Mouse (Mus musculus): ENCODE measurements around the gene Ncs1.

DNA sequence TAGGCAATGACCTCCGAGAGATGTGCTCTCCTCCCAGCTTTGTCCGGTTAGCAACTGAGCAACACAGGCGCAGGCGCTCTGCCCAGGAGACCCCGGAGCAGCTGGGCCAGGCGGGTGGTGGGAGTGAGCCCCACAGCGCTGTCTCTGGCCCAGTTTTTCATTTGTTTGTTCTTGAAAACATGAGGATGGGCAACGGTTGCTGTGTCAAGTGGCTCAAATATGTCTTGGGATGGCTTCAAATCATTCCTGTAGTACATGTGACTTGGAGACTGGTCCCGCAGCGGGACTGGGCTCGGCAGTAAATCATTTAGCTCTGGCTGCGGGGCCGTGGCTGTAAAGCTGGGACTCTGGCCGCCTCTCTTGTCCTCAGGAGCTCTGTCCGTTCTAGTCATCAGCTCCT lies 63.9 kb downstream of the Ncs1 start:
- TF ChIP-seq POLR2A (IDR thresholded peaks at IDR 0.05; ENCODE audit: low read depth, low read length): no peak
- TF ChIP-seq CTCF (IDR thresholded peaks at IDR 0.05; ENCODE audit: extremely low read depth, insufficient read length, insufficient replicate concordance, low read depth, low read length): no peak
